Mouse (Mus musculus) neural tube, embryonic 15.5 days (tissue): ENCODE results near the gene Isl2. TPM values are rescaled to one million over a fixed set of nuclear protein-coding genes. Genes with fewer than 3 reads are reported as not detected.
A peak's percentile ranks its signal among the peaks of the same experiment; 100 is the strongest.

Experiments used
- ATAC-seq: fragments of 200-750 bp; cut with Nextera tagmentation; 2 replicates; pipeline ENCODE4 v1.8.0; 2017; ENCODE audit warnings: mild to moderate bottlenecking, moderate TSS enrichment, moderate library complexity; ENCODE audit not compliant: low FRiP score
- H3K27ac ChIP-seq: fragments of 300-500 bp; sonication (generic); replicated peaks from 2 replicates; pipeline ENCODE4 v1.5.1; 2015; ENCODE audit warnings: mild to moderate bottlenecking, inconsistent platforms
- H3K27me3 ChIP-seq: fragments of 300-500 bp; sonication (generic); replicated peaks from 2 replicates; pipeline ENCODE4 v1.6.1; 2015; ENCODE audit warnings: inconsistent platforms
- H3K36me3 ChIP-seq: fragments of 300-500 bp; sonication (generic); 2 replicates; pipeline ENCODE4 v1.6.1; 2015; ENCODE audit warnings: inconsistent platforms
- H3K4me1 ChIP-seq: fragments of 300-500 bp; sonication (generic); 2 replicates; pipeline ENCODE4 v1.6.1; 2015; ENCODE audit warnings: inconsistent platforms
- H3K4me2 ChIP-seq: fragments of 300-500 bp; sonication (generic); 2 replicates; pipeline ENCODE4 v1.6.1; 2015; ENCODE audit warnings: inconsistent platforms, mild to moderate bottlenecking, moderate library complexity
- H3K4me3 ChIP-seq: fragments of 300-500 bp; sonication (generic); replicated peaks from 2 replicates; pipeline ENCODE4 v1.5.1; 2015; ENCODE audit warnings: mild to moderate bottlenecking, inconsistent platforms
- H3K9ac ChIP-seq: fragments of 300-500 bp; sonication (generic); replicated peaks from 2 replicates; pipeline ENCODE4 v1.6.1; 2015; ENCODE audit warnings: mild to moderate bottlenecking, inconsistent platforms
- H3K9me3 ChIP-seq: fragments of 300-500 bp; sonication (generic); replicated peaks from 2 replicates; pipeline ENCODE4 v1.6.1; 2016; ENCODE audit warnings: inconsistent platforms
- WGBS: fragments of 180-500 bp; shearing (Covaris S2); methylation state at CpG from one replicate; pipeline ENCODE4 v1.1.7; 2015; ENCODE audit warnings: mixed read lengths; 5-methylcytosine and 5-hydroxymethylcytosine counted together
- polyA plus RNA-seq: library from polyadenylated mRNA; unstranded; fragments of >200 nt; fragmentation: Nextera tagmentation; extraction: Ambion mirVana; gene quantifications from 2 replicates; pipeline ENCODE4 v1.2.1, GENCODE M21; 2015

Gene Isl2
- polyA plus RNA-seq: 13.7 and 18.0 TPM in 2 replicates

DNA sequence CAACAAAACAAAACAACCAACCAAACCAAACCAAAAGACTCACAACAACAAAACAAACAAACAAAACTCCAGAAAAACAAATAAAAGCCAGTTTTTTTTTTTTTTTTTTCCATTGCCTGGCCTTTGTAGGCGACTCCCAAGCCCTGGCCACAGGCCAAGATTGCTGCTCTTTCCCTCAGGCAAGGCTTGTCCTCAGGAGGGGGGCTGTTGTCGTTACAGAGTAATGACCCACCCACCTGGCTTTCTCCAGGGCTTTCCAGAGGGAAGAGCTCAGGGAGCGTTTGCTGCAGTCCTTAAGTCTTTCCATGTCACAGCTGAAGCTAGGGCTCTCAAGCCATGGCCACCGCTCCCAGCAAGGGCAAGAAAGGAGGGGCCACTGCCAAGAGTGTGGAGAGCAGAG, at the start of gene Isl2:
TSS of gene Isl2 (plus strand) at position 296 of the 400 bp plus-strand sequence.
- Histone ChIP-seq H3K9ac (no peak within 1 kb of the TSS), H3K4me3 (0 out of 2 replicates have a peak within 1 kb of the TSS, but pooled peaks have one; percentile 0), H3K4me1 (peaks cover 21% of the 10 kb centered on the region), H3K27me3 (peaks cover 57% of the 10 kb centered on the region), H3K36me3 (no peaks in the 10 kb centered on the region), H3K9me3 (no peaks in the 10 kb centered on the region), H3K4me2 (no peak within 1 kb of the TSS), H3K27ac (no peak within 1 kb of the TSS)
- ATAC-seq: no peak
- WGBS: 8% methylated on average over 4 of the region's 4 CpGs

- WGBS: 90% methylated on average over 3 of the region's 3 CpGs
- Histone ChIP-seq H3K4me1 (peaks cover 18% of the 10 kb centered on the region), H3K27ac (no peak overlapping the region), H3K36me3 (no peaks in the 10 kb centered on the region), H3K4me3 (no peak overlapping the region), H3K27me3 (peaks cover 4% of the 10 kb centered on the region), H3K4me2 (no peak overlapping the region), H3K9me3 (no peaks in the 10 kb centered on the region), H3K9ac (no peak overlapping the region)
- ATAC-seq: no peak
Observed at GRCm38 (mm10) chr9:55507922-55508321, 30.6 kb upstream of the Isl2 start.

DNA sequence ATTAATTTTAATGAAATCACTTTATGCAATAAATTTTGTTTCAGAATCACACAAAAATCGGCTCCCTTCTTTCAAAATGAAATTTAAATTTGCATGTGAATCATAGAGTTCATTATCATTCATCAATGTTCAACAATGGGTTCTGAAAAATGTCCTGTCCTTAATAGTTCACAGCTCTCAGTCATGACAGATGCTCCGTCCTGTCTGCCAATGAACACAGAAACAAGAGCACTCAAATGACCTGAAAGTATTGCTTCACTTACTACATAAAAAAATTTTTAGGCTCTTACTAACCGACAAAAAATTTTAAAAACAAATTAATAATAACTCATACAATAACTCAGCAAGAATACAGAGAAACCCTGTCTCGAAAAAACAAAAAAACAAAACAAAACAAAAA, 29.8 kb upstream of the Isl2 start:
- Histone ChIP-seq H3K27ac (no peak overlapping the region), H3K9me3 (no peaks in the 10 kb centered on the region), H3K4me3 (no peak overlapping the region), H3K36me3 (no peaks in the 10 kb centered on the region), H3K27me3 (peaks cover 12% of the 10 kb centered on the region), H3K4me1 (peaks cover 18% of the 10 kb centered on the region), H3K9ac (no peak overlapping the region), H3K4me2 (no peak overlapping the region)
- ATAC-seq: no peak
- 55% methylated on average over 4 of the region's 4 CpGs for WGBS

GRCm38 (mm10) chr9:55509731-55510130, 28.7 kb upstream of the Isl2 start:
- ATAC-seq: no peak
- Histone ChIP-seq H3K27me3 (peaks cover 22% of the 10 kb centered on the region), H3K36me3 (no peaks in the 10 kb centered on the region), H3K4me1 (peaks cover 18% of the 10 kb centered on the region), H3K27ac (no peak overlapping the region), H3K9ac (no peak overlapping the region), H3K4me2 (no peak overlapping the region), H3K9me3 (no peaks in the 10 kb centered on the region), H3K4me3 (no peak overlapping the region)
- WGBS: 68% methylated on average over 1 of the region's 1 CpGs

GRCm38 (mm10) chr9:55510651-55511235, 27.7 kb upstream of the Isl2 start:
- peak overlapping the region; percentile 98 for H3K4me2 ChIP-seq
- peak overlapping the region; percentile 77; the same call in 1 of the 2 replicates for H3K4me3 ChIP-seq
- no peak for ATAC-seq
- H3K27me3 ChIP-seq: peaks cover 27% of the 10 kb centered on the region
- peaks cover 18% of the 10 kb centered on the region for H3K4me1 ChIP-seq
- no peak overlapping the region for H3K27ac ChIP-seq
- no peaks in the 10 kb centered on the region for H3K9me3 ChIP-seq
- no peaks in the 10 kb centered on the region for H3K36me3 ChIP-seq
- H3K9ac ChIP-seq: no peak overlapping the region
- 78% methylated on average over 10 of the region's 10 CpGs for WGBS

DNA sequence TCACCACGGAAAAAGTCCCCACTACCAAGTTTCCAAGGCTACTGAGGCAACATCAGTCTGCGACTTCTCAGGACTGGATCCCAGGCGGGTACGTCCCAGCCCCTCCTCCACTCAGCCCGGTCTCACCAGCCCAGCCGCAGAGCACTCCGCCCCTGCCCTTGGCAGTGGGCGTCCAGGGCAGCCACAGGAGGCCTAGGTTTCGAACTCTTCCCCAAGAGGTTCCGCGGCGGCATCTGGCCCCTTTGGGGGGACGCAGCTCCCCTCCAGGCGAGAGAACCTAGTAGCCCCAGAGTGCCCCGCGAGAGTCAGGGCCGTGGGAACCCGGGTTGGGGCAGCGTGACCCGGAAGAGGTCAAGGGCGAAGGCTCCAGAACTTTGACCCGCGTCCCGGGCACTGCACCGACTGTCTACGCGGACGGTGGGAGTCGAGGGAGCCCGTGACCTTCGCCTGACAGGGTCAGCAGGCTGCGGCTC, 26.9 kb upstream of the Isl2 start:
- under 1% methylated on average over 32 of the region's 32 CpGs for WGBS

DNA sequence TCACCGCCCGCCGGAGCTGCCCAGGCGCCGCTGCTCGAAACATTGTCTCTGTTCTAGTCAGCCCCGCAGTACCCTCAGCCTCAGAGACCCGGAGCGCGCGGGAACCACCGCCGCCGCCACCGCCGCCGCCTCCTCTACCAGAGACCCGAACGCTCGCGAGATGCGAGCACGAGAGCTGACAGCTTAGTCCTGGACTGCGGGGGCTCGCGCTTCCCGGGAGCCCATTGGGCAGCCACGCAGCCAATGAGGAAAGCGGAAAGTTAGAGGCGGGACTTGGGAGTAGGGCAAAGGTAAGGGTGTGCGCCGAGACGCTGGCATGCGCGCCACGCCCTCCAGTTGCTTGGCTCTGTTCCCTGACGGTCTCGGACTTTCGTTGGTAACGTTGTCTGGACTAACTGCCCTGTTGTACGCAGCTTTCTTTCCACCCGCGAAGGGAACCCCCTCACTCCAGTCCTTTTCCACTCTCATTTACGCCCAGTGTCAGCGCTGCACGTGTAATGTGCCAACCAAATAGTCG, 26.4 kb upstream of the Isl2 start, which contains the start of gene Etfa:
TSS of gene Etfa (minus strand) at position 217 of the 517 bp plus-strand sequence.
- peak within 1 kb of the TSS; percentile 98 for H3K4me2 ChIP-seq
- ATAC-seq: peak; percentile 100
- peak within 1 kb of the TSS; percentile 85 for H3K27ac ChIP-seq
- H3K4me1 ChIP-seq: peaks cover 18% of the 10 kb centered on the region
- no peaks in the 10 kb centered on the region for H3K9me3 ChIP-seq
- H3K9ac ChIP-seq: peak within 1 kb of the TSS; percentile 82
- H3K27me3 ChIP-seq: peaks cover 32% of the 10 kb centered on the region
- no peaks in the 10 kb centered on the region for H3K36me3 ChIP-seq
- H3K4me3 ChIP-seq: peak within 1 kb of the TSS; percentile 77
- 1% methylated on average over 47 of the region's 47 CpGs for WGBS

More for the DNA sequence above, 26.9 kb upstream of the Isl2 start:
- H3K27ac ChIP-seq: peak overlapping the region; percentile 85
- H3K27me3 ChIP-seq: peaks cover 27% of the 10 kb centered on the region
- peak overlapping the region; percentile 82 for H3K9ac ChIP-seq
- H3K36me3 ChIP-seq: no peaks in the 10 kb centered on the region
- ATAC-seq: peak; percentile 81
- H3K4me3 ChIP-seq: peak overlapping the region; percentile 77
- no peaks in the 10 kb centered on the region for H3K9me3 ChIP-seq
- peaks cover 18% of the 10 kb centered on the region for H3K4me1 ChIP-seq
- H3K4me2 ChIP-seq: peak overlapping the region; percentile 98

DNA sequence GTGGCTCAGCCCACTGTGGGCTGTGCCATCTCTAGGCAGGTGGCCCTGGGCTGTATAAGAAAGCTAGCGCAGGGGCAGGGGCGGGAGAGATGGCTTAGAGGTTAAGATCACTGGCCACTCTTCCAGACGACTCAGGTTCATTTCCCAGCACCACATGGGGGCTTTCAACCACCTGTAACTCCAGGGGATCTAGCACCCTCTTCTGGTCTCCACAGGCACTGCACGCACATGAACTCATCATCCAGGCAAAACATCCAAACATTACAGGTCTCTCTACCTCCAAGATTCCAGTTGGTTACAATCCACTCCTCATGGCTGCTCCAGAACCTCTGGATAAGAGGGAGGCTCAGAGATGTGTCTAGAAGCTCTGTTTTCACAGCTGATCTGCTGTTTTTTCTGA, 12.8 kb upstream of the Isl2 start:
- H3K4me3 ChIP-seq: no peak overlapping the region
- WGBS: 40% methylated on average over 4 of the region's 4 CpGs
- H3K27me3 ChIP-seq: 0 out of 2 replicates have a peak, but pooled peaks cover 9% of the 10 kb centered on the region
- no peaks in the 10 kb centered on the region for H3K36me3 ChIP-seq
- no peak for ATAC-seq
- H3K9me3 ChIP-seq: no peaks in the 10 kb centered on the region
- no peak overlapping the region for H3K9ac ChIP-seq
- H3K27ac ChIP-seq: no peak overlapping the region
- H3K4me1 ChIP-seq: no peaks in the 10 kb centered on the region
- H3K4me2 ChIP-seq: no peak overlapping the region

- H3K4me3 ChIP-seq: no peak overlapping the region
- H3K27me3 ChIP-seq: peaks cover 49% of the 10 kb centered on the region
- H3K36me3 ChIP-seq: no peaks in the 10 kb centered on the region
- ATAC-seq: no peak
- WGBS: 21% methylated on average over 3 of the region's 3 CpGs
- no peak overlapping the region for H3K27ac ChIP-seq
- H3K9ac ChIP-seq: no peak overlapping the region
- H3K4me1 ChIP-seq: peaks cover 5% of the 10 kb centered on the region
- no peaks in the 10 kb centered on the region for H3K9me3 ChIP-seq
- H3K4me2 ChIP-seq: no peak overlapping the region
Observed at GRCm38 (mm10) chr9:55535907-55536306, 2.6 kb upstream of the Isl2 start.

- peaks cover 60% of the 10 kb centered on the region for H3K27me3 ChIP-seq
- ATAC-seq: no peak
- H3K9ac ChIP-seq: no peak overlapping the region
- no peaks in the 10 kb centered on the region for H3K36me3 ChIP-seq
- WGBS: 7% methylated on average over 1 of the region's 1 CpGs
- H3K9me3 ChIP-seq: no peaks in the 10 kb centered on the region
- H3K27ac ChIP-seq: no peak overlapping the region
- H3K4me2 ChIP-seq: no peak overlapping the region
- H3K4me3 ChIP-seq: no peak overlapping the region
- peaks cover 23% of the 10 kb centered on the region for H3K4me1 ChIP-seq
Observed at GRCm38 (mm10) chr9:55539006-55539405, 534 bp downstream of the Isl2 start.

DNA sequence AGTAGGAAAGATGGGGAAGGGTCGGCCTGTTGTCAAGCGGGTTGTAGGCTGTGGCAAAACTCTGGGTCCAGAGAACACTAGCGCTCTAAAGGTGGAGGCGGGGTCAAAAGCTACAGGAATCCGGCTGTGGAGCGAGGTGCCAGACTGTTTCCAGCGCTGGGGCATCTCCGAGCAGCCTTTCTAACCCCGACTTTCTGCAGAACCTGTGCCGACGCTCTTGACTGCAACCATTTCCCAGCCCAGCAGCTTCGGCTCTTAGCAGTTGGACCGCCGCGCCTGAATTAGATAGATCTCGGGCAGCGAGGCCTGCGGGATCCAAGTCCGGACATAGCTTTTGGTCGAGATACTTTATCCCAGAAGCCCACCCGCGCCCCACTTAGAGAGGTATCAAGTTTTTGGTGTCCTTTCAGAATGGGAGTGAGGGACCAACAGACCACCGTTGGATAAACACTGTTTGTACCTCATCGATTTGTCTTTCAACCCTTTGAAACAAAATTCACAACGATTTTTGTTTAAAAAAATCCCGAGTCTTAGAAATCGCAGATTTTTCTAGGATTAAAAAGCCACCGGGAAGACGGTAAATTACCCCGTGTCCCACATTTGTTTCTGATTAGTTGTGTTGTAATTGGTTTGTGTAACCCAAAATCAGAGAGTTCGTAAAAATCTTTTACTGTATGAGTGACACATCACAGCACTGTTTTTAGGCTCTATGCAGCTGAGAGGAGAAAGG, 1.4 kb downstream of the Isl2 start:
- H3K4me3 ChIP-seq: peak overlapping the region; percentile 30; the same call in 1 of the 2 replicates
- H3K27me3 ChIP-seq: peaks cover 68% of the 10 kb centered on the region

More for the DNA sequence above, 1.4 kb downstream of the Isl2 start:
- H3K36me3 ChIP-seq: no peaks in the 10 kb centered on the region
- H3K4me2 ChIP-seq: peak overlapping the region; percentile 54; the same call in 1 of the 2 replicates
- ATAC-seq: no peak
- peaks cover 29% of the 10 kb centered on the region for H3K4me1 ChIP-seq
- 1% methylated on average over 31 of the region's 31 CpGs for WGBS
- H3K9ac ChIP-seq: no peak overlapping the region
- no peak overlapping the region for H3K27ac ChIP-seq
- H3K9me3 ChIP-seq: no peaks in the 10 kb centered on the region
